Mouse (Mus musculus) heart, postnatal 25 days (tissue): ENCODE data around the gene Lyrm9. TPM values are rescaled to one million over a fixed set of nuclear protein-coding genes. Genes with fewer than 3 reads are reported as not detected.
"Not testable (repeated sequence)": the region's sequence is repeated elsewhere in the genome, so short reads cannot be mapped to it uniquely, and the experiment has no call there.

Experiments
- DNase-seq: peaks from one replicate; pipeline ENCODE4 v3.0.0; 2022; ENCODE audit warnings: low spot score
- intact Hi-C: fragments of 180-260 bp; cut with DNase I; formaldehyde crosslinking; loops from one replicate; pipeline ENCODE4 v1.15.1; 2025
- total RNA-seq, 2 experiments: library from RNA; stranded (reverse); gene quantifications; 2 replicates each; pipeline ENCODE4 v1.2.3; 2021

Gene Lyrm9
- total RNA-seq, 2 experiments from 2014 or later = 32.5 to 39.6 TPM

GRCm38 (mm10) chr11:78847884-78848848 is 21.8 kb downstream of the Lyrm9 start:
- intact Hi-C loops = no loop called here
- DNase-seq = no peak

DNA sequence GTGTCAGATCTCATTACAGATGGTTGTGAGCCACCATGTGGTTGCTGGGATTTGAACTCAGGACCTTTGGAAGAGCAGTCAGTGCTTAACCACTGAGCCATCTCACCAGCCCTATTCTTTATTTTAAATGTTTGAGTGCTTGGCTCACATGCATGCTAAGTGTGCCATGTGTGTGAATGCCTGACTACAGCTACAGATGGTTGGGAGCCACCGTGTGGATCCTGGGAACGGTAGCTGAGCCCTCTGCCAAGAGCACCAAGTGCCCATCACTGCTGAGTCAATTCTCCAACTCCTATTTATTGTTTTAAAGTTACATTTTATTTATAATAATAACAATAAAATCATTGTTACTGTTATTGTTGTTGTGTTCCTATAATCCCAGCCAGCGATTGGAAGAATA is 23.5 kb downstream of the Lyrm9 start:
- intact Hi-C loops = loop anchor here (10.0 kb wide), 2 partner anchors 365 to 445 kb away; partner anchors contain the start of gene Gm9964
- DNase-seq = no peak

DNA sequence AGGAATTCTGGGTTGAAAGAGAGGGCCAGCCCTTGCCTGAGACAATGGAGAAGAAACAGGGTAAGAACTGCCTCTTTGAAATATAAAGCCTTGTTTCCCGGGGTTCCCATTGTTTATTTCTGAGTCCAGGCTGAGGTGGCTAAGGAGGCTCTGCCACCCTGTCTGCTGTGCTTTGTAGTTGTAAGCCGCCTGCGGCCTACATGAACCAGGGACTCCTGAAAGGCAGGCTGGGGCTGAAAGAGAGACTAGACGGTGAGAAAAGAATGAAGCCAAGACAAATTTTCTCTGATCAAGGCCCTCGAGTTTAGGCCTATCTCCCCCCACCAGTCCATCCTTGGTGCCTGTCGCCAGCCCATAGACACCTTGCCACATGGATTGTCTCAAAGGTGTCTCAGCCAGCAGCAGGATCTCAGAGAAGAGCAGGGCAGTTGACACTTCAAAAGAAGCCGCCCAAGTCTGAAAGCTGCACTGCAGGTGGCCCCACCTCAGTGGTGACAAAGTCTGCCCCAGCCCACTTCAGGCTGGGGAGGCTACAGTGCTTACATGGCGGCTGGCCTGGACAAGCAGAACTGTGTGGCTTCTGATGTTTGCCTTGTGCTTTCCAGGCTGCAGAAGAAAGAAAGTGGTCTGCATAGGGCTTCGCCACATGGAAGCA is 25.0 kb downstream of the Lyrm9 start:
- intact Hi-C loops = loop anchor here (10.0 kb wide), 2 partner anchors 363 to 443 kb away; partner anchors contain the start of gene Gm9964
- DNase-seq = no peak

DNA sequence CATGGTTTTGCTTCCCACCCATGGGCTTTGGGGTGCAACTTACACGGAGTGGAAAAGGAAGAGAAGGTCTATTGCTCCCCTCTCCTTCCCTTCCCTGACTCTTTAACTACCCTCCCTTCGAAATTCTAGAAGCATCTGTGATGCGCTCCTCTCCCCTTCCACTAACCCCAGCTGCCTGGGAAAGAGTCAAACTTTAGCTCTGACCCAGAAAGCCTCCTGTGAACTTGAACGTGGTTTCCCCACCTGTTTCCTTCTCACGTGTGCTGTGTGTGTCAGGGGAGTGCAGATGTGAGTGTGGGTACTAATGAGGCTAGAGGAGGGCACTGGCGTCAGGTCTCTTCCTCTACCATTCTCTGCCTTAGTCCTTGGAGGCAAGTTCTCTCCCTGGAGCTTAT is 25.5 kb downstream of the Lyrm9 start:
- intact Hi-C loops = loop anchor here (10.0 kb wide), 2 partner anchors 363 to 443 kb away; partner anchors contain the start of gene Gm9964
- DNase-seq = no peak

GRCm38 (mm10) chr11:78852529-78852928 is 26.1 kb downstream of the Lyrm9 start:
- intact Hi-C loops = loop anchor here (10.0 kb wide), 2 partner anchors 362 to 442 kb away; partner anchors contain the start of gene Gm9964
- no peak for DNase-seq

- intact Hi-C loops = loop anchor here (1.0 to 10.0 kb wide), 4 partner anchors 67 to 438 kb away; partner anchors contain the start of gene Gm9964
- DNase-seq = peak; percentile 37
Observed at GRCm38 (mm10) chr11:78856310-78856709, 29.9 kb downstream of the Lyrm9 start.

DNA sequence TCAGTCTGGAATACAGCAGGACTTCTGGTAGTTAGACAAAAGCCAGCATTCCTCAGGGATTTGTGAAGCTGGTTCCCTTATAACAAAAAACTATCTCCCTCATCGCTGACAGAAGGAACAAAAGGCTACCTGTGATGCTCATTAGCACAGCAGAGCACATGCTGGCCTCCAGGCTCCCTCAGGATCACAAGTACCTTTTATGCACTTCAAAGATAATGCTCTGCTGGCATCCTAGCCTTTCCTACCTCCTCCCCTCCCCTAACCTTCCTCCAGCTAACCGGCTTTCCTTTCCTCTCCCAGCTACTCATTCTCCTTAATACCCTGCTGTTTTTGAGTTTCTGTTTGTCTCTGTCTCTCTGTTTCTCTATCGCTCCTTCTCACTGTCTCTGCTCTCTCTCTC is 31.2 kb downstream of the Lyrm9 start:
- intact Hi-C loops = loop anchor here (10.0 kb wide), 2 partner anchors 357 to 437 kb away; partner anchors contain the start of gene Gm9964
- DNase-seq = no peak

DNA sequence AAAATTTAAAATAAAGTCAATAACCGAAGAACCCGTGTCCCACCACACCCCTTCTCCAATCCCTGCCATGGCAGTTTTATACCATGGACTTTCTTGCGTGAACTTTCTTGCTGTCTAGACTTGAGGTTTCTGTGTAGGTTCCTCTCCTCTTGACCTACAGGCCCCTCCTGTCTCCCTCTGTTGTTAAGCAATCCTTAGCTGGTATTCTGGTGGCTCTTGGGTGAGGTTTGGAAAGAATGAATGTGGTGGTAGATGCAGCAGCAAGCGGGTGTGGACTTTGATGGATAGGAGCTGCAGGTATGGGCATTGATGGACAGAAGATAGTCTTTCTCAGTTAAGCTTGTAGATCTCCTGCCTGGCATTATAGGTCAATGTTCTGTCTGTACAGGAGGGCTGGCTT is 37.5 kb downstream of the Lyrm9 start:
- intact Hi-C loops = no loop called here
- no peak for DNase-seq

DNA sequence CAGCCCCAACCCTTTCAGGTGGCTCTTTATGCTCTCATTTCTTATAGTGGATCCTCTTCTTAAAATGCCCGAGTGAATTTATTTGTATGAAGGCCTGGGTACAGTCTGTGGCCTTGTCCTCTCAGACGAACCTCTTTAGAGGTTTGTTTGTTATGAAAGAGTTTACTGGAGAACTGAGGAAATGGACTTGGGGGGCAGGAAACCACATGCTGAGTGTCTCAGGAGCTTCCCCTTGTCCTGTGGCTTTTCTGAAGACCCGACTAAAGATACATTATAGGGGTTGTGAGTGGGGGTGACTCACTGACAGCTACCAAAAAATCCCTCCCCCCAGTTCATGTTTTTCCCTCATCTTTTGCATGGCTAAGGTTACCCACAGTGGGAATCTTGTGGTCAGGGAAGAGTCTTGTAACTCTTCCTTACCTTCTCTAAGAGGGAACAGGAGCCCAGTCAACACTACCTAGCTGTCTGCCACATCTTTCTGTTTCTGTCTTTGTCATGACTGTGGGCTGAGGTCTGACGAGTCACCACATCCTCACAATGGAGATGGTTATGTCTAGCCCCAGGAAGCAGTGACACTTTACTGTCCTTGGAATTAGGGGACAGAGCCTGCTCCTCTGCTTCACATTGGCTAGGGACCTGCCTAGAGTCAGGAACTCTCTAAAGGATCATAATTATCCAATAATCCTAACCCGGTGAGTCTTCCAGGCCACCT is 38.3 kb downstream of the Lyrm9 start:
- intact Hi-C loops = no loop called here
- no peak for DNase-seq

DNA sequence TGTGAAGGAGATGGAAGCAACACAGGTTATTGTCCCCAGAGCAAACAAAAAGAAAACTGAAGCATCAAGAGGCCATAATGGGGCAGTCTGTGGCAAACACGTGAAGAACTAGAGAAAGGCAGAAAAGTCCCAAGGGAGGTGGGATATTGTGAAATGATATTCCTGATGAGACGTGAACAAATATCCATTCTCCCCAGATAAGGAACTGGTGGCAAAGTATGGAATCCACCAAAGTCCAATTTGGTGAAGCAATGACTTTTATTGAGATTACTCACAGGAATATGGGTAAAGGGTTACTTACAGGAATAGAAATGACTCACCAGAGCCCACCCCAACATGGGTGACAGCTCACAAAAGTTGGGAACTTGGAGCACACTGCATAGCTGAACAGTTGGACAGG is 38.9 kb downstream of the Lyrm9 start:
- intact Hi-C loops = no loop called here
- DNase-seq = no peak

GRCm38 (mm10) chr11:78866486-78866885 is 40.1 kb downstream of the Lyrm9 start:
- no peak for DNase-seq
- intact Hi-C loops = no loop called here

DNA sequence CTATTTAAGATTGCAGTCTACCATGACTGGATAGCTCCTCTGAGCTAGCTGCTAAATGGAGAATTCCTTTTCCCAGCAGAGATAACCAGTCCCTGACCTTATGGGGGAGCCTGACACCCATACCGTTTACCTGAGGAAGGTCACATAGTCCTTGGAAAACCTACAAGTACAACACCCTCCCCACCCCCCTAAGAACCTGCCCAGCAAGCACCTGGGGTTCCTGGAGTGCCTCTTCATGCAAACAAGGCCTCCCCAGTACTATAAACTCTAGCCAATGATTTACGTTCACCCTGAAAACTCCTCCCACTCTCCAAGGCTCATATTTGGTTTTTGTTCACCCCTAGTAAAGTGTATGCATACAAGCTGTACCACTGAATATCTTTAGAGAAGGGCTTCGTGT is 41.3 kb downstream of the Lyrm9 start:
- DNase-seq = no peak
- intact Hi-C loops = no loop called here

DNA sequence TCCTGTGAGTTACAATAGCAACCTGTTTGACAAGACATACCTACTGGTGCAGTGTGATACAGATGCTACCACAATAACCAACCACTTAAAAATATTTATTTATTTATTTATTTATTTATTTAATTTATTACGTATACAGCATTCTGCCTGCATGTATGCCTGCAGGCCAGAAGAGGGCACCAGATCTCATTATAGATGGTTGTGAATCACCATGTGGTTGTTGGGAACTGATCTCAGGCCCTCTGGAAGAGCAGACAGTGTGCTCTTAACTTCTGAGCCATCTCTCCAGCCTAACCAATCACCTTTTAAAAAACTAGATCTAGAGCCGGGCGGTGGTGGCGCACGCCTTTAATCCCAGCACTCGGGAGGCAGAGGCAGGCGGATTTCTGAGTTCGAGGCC is 42.8 kb downstream of the Lyrm9 start:
- DNase-seq, intact Hi-C loops: not testable (repeated sequence)

DNA sequence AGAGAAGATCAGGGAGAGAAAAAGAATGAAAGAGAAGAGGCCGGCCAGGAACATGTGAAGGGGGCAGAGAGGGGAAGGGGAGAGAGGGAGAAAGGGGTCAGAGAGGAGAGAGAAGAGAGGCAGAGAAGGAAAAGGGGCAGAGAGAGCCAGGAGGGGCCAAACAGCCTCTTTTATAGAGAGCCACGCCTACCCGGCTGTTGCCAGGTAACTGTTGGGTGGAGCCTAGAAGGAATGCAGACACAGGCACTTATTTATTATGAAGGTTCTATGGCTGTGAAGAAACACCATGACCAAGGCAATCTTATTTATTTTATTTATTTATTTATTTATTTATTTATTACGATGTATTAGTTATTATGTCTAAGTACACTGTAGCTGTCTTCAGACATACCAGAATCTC is 44.5 kb downstream of the Lyrm9 start:
- no peak for DNase-seq
- intact Hi-C loops = no loop called here

- no peak for DNase-seq
- intact Hi-C loops = no loop called here
Observed at GRCm38 (mm10) chr11:78872782-78873181, 46.4 kb downstream of the Lyrm9 start.

- intact Hi-C loops = no loop called here
Observed at GRCm38 (mm10) chr11:78879727-78880126, 53.3 kb downstream of the Lyrm9 start.

DNA sequence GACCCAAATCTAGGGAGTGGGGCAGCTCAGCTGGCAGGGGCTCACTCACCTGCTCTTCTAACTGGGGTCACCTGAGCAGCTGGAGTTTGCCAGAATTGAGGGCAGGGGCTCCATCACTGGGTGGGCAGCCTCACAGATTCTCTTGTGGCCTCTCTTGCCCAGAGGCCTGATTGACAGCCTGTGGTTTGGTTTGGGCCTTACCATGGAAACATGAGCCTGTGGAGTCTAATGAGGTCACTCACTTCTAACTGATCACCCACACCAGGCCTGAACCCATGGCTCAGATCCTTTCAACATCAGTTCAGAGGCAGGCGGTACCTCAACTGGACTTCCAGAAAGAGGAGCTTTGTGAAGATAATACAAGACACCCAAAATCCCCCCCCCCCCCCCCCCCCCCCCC is 60.3 kb downstream of the Lyrm9 start:
- DNase-seq = no peak

More at GRCm38 (mm10) chr11:78879727-78880126, 53.3 kb downstream of the Lyrm9 start:
- DNase-seq = no peak

GRCm38 (mm10) chr11:78887102-78887971 is 61.0 kb downstream of the Lyrm9 start:
- intact Hi-C loops = no loop called here

More for the DNA sequence above, 60.3 kb downstream of the Lyrm9 start:
- intact Hi-C loops = no loop called here

GRCm38 (mm10) chr11:78889156-78889555 is 62.8 kb downstream of the Lyrm9 start:
- DNase-seq = no peak
- intact Hi-C loops = no loop called here

More at GRCm38 (mm10) chr11:78887102-78887971, 61.0 kb downstream of the Lyrm9 start:
- peak; percentile 66 for DNase-seq
